Mouse (Mus musculus): Measurements from ENCODE around the gene Defa23. TPM values are rescaled to one million over a fixed set of nuclear protein-coding genes. Genes with fewer than 3 reads are reported as not detected.

The Defa23 gene
- not detected in 2 replicates for polyA plus RNA-seq (2012; ENCODE audit: low replicate concordance)

GRCm38 (mm10) chr8:21054747-21055146 lies at the start of gene Defa23:
TSS of gene Defa23 (plus strand) at chr8:21055047.

GRCm38 (mm10) chr8:21025245-21025644 lies 29.6 kb upstream of the Defa23 start, which contains the start of gene Defa21:
TSS of gene Defa21 (plus strand) at chr8:21025545.

GRCm38 (mm10) chr8:21064738-21065137 lies 9.9 kb downstream of the Defa23 start, which contains the start of gene Defa35:
TSS of gene Defa35 (plus strand) at chr8:21065038.

GRCm38 (mm10) chr8:21084142-21084541 lies 29.3 kb downstream of the Defa23 start, which contains the start of gene Defa25:
TSS of gene Defa25 (plus strand) at chr8:21084442.

GRCm38 (mm10) chr8:21095950-21096349 lies 41.1 kb downstream of the Defa23 start, which contains the start of gene Gm14851:
TSS of gene Gm14851 (minus strand) at chr8:21096050.

Other genes with a start within 250 kb of the Defa23 start
- not detected in 2 replicates for gene Defb33, start 162.4 kb upstream of the Defa23 start, polyA plus RNA-seq (2012; ENCODE audit: low replicate concordance)
- gene Gm15056, start 152.4 kb upstream of the Defa23 start, polyA plus RNA-seq (2012; ENCODE audit: low replicate concordance) = not detected in 2 replicates
- gene Gm6040, start 133.0 kb upstream of the Defa23 start, polyA plus RNA-seq (2012; ENCODE audit: low replicate concordance) = not detected in 2 replicates
- not detected in 2 replicates for gene AY761185, start 110.3 kb upstream of the Defa23 start, polyA plus RNA-seq (2012; ENCODE audit: low replicate concordance)
- not detected in 2 replicates for gene Defa21, start 29.5 kb upstream of the Defa23 start, polyA plus RNA-seq (2012; ENCODE audit: low replicate concordance)
- not detected in 2 replicates for gene Defa35, start 10.0 kb downstream of the Defa23 start, polyA plus RNA-seq (2012; ENCODE audit: low replicate concordance)
- gene Defa25, start 29.4 kb downstream of the Defa23 start, polyA plus RNA-seq (2012; ENCODE audit: low replicate concordance) = not detected in 2 replicates
- not detected in 2 replicates for gene Gm14851, start 41.0 kb downstream of the Defa23 start, polyA plus RNA-seq (2012; ENCODE audit: low replicate concordance)
- not detected in 2 replicates for gene Defa30, start 79.6 kb downstream of the Defa23 start, polyA plus RNA-seq (2012; ENCODE audit: low replicate concordance)
- not detected in 2 replicates for gene Defa22, start 107.2 kb downstream of the Defa23 start, polyA plus RNA-seq (2012; ENCODE audit: low replicate concordance)
- not detected in 2 replicates for gene Defa31, start 136.6 kb downstream of the Defa23 start, polyA plus RNA-seq (2012; ENCODE audit: low replicate concordance)
- gene Gm15293, start 146.5 kb downstream of the Defa23 start, polyA plus RNA-seq (2012; ENCODE audit: low replicate concordance) = not detected in 2 replicates
- gene Gm15292, start 194.7 kb downstream of the Defa23 start, polyA plus RNA-seq (2012; ENCODE audit: low replicate concordance) = not detected in 2 replicates

Data from hematopoietic multipotent progenitor cell, adult 10-12 weeks (in vitro differentiated cells).